Mouse (Mus musculus): ENCODE data around the gene Pianp. TPM values are rescaled to one million over a fixed set of nuclear protein-coding genes. Genes with fewer than 3 reads are reported as not detected.

The Pianp gene
- total and polyA plus RNA-seq, 3 experiments = not detected

DNA sequence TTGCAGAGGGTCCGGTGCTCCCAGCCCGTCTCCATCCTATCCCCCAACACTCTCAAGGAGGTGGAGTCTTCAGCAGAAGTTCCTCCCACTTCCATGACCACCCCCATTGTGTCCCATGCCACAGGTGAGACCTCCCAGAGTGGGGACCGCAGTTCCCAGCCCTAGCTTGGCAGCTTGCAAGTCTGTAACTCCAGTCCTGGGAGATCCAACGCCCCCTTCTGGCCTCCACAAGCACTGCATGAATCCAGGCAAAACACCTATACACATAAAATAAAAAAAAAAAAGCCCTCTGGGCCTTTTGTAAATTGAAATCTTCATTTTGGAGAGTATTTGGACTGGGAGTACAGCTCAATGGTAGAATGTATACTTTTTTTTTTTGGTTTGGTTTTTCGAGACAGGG is 54.7 kb downstream of the Pianp start:
- ATAC-seq (ENCODE audit: extremely low read depth, insufficient number of reproducible peaks, low FRiP score, poor library complexity, severe bottlenecking) (no peak), DNase-seq (ENCODE audit: low spot score) (no peak)
- H3K4me1 ChIP-seq (ENCODE audit: insufficient read depth, low read depth, low read length) = peaks cover 10% of the 10 kb centered on the region; the same call in 1 of the 2 replicates
- TF ChIP-seq CTCF (IDR thresholded peaks at IDR 0.05; ENCODE audit: low read depth, low read length) (peak; percentile 10; the same call in 1 of the 2 replicates), GATA1 (IDR thresholded peaks at IDR 0.05; ENCODE audit: borderline replicate concordance, low read length) (no peak), POLR2AphosphoS5 (IDR thresholded peaks at IDR 0.05; ENCODE audit: insufficient replicate concordance, low read depth, low read length) (no peak), TAL1 (conservative IDR thresholded peaks at IDR 0.05; ENCODE audit: low read depth, low read length) (no peak), GATA2 (IDR thresholded peaks at IDR 0.05; ENCODE audit: borderline replicate concordance, low read depth, low read length) (no peak)
- H3K9me3 ChIP-seq (replicated peaks) = no peaks in the 10 kb centered on the region
- H3K36me3 ChIP-seq (replicated peaks) = peaks cover 83% of the 10 kb centered on the region
- H3K27me3 ChIP-seq (ENCODE audit: insufficient read depth, low read length) = no peaks in the 10 kb centered on the region
- no peak overlapping the region for H3K4me3 ChIP-seq (ENCODE audit: low read depth, low read length)

Other genes starting within 250 kb of the Pianp start
Only the 20 nearest of the 29 such genes appear.
- gene Spsb2, start 188.0 kb upstream of the Pianp start, total RNA-seq (2014; fragmentation: Nextera tagmentation) = 1.9 TPM in 2 replicates
- gene Spsb2, start 188.0 kb upstream of the Pianp start, total RNA-seq (2017) = 6.9 and 9.4 TPM in 2 replicates
- 10.1 and 10.9 TPM in 2 replicates for gene Spsb2, start 188.0 kb upstream of the Pianp start, polyA plus RNA-seq (2012)
- 601 and 619 TPM in 2 replicates for gene Tpi1, start 182.4 kb upstream of the Pianp start, total RNA-seq (2014; fragmentation: Nextera tagmentation)
- 903 and 1,035 TPM in 2 replicates for gene Tpi1, start 182.4 kb upstream of the Pianp start, total RNA-seq (2017)
- 520 and 701 TPM in 2 replicates for gene Tpi1, start 182.4 kb upstream of the Pianp start, polyA plus RNA-seq (2012)
- gene Usp5, start 167.2 kb upstream of the Pianp start, total RNA-seq (2014; fragmentation: Nextera tagmentation) = 34.6 and 45.9 TPM in 2 replicates
- gene Usp5, start 167.2 kb upstream of the Pianp start, total RNA-seq (2017) = 67.0 and 76.8 TPM in 2 replicates
- 53.0 and 68.2 TPM in 2 replicates for gene Usp5, start 167.2 kb upstream of the Pianp start, polyA plus RNA-seq (2012)
- gene Cdca3, start 167.1 kb upstream of the Pianp start, total RNA-seq (2014; fragmentation: Nextera tagmentation) = 109 and 112 TPM in 2 replicates
- 137 and 150 TPM in 2 replicates for gene Cdca3, start 167.1 kb upstream of the Pianp start, total RNA-seq (2017)
- gene Cdca3, start 167.1 kb upstream of the Pianp start, polyA plus RNA-seq (2012) = 50.9 and 67.2 TPM in 2 replicates
- gene Gnb3, start 156.4 kb upstream of the Pianp start, total RNA-seq (2014; fragmentation: Nextera tagmentation) = 1.1 TPM in 1 of 2 replicates, not detected in the other
- not detected in 2 replicates for gene Gnb3, start 156.4 kb upstream of the Pianp start, total RNA-seq (2017)
- not detected in 2 replicates for gene Gnb3, start 156.4 kb upstream of the Pianp start, polyA plus RNA-seq (2012)
- not detected in 2 replicates for gene P3h3, start 138.9 kb upstream of the Pianp start, total RNA-seq (2014; fragmentation: Nextera tagmentation)
- 0.23 TPM in 1 of 2 replicates, not detected in the other for gene P3h3, start 138.9 kb upstream of the Pianp start, total RNA-seq (2017)
- not detected in 2 replicates for gene P3h3, start 138.9 kb upstream of the Pianp start, polyA plus RNA-seq (2012)
- not detected in 2 replicates for gene Gpr162, start 132.7 kb upstream of the Pianp start, total RNA-seq (2014; fragmentation: Nextera tagmentation)
- 0.22 and 0.41 TPM in 2 replicates for gene Gpr162, start 132.7 kb upstream of the Pianp start, total RNA-seq (2017)
- gene Gpr162, start 132.7 kb upstream of the Pianp start, polyA plus RNA-seq (2012) = not detected in 2 replicates
- not detected in 2 replicates for gene Cd4, start 108.5 kb upstream of the Pianp start, total RNA-seq (2014; fragmentation: Nextera tagmentation)
- 0.33 and 1.7 TPM in 2 replicates for gene Cd4, start 108.5 kb upstream of the Pianp start, total RNA-seq (2017)
- gene Cd4, start 108.5 kb upstream of the Pianp start, polyA plus RNA-seq (2012) = not detected in 2 replicates
- gene Lag3, start 85.0 kb upstream of the Pianp start, total RNA-seq (2014; fragmentation: Nextera tagmentation) = 0.68 TPM in 1 of 2 replicates, not detected in the other
- gene Lag3, start 85.0 kb upstream of the Pianp start, total RNA-seq (2017) = 0.12 TPM in 1 of 2 replicates, not detected in the other
- not detected in 2 replicates for gene Lag3, start 85.0 kb upstream of the Pianp start, polyA plus RNA-seq (2012)
- gene Ptms, start 76.6 kb upstream of the Pianp start, total RNA-seq (2014; fragmentation: Nextera tagmentation) = 5.6 and 6.3 TPM in 2 replicates
- 84.9 and 86.4 TPM in 2 replicates for gene Ptms, start 76.6 kb upstream of the Pianp start, total RNA-seq (2017)
- 34.1 and 43.1 TPM in 2 replicates for gene Ptms, start 76.6 kb upstream of the Pianp start, polyA plus RNA-seq (2012)
- 167 and 180 TPM in 2 replicates for gene Mlf2, start 65.3 kb upstream of the Pianp start, total RNA-seq (2014; fragmentation: Nextera tagmentation)
- 86.5 and 99.2 TPM in 2 replicates for gene Mlf2, start 65.3 kb upstream of the Pianp start, total RNA-seq (2017)
- 269 and 293 TPM in 2 replicates for gene Mlf2, start 65.3 kb upstream of the Pianp start, polyA plus RNA-seq (2012)
- gene Cops7a, start 31.2 kb upstream of the Pianp start, total RNA-seq (2014; fragmentation: Nextera tagmentation) = 123 and 194 TPM in 2 replicates
- 62.2 and 65.5 TPM in 2 replicates for gene Cops7a, start 31.2 kb upstream of the Pianp start, total RNA-seq (2017)
- 59.2 and 79.0 TPM in 2 replicates for gene Cops7a, start 31.2 kb upstream of the Pianp start, polyA plus RNA-seq (2012)
- 71.2 and 79.6 TPM in 2 replicates for gene Zfp384, start 12.5 kb downstream of the Pianp start, total RNA-seq (2014; fragmentation: Nextera tagmentation)
- 22.9 and 25.7 TPM in 2 replicates for gene Zfp384, start 12.5 kb downstream of the Pianp start, total RNA-seq (2017)
- 51.7 and 52.8 TPM in 2 replicates for gene Zfp384, start 12.5 kb downstream of the Pianp start, polyA plus RNA-seq (2012)
- gene Ing4, start 43.1 kb downstream of the Pianp start, total RNA-seq (2014; fragmentation: Nextera tagmentation) = 36.2 and 37.5 TPM in 2 replicates
- gene Ing4, start 43.1 kb downstream of the Pianp start, total RNA-seq (2017) = 99.6 and 118 TPM in 2 replicates
- gene Ing4, start 43.1 kb downstream of the Pianp start, polyA plus RNA-seq (2012) = 14.3 and 14.6 TPM in 2 replicates
- gene Acrbp, start 53.0 kb downstream of the Pianp start, total RNA-seq (2014; fragmentation: Nextera tagmentation) = 11.8 and 16.1 TPM in 2 replicates
- 4.7 and 8.1 TPM in 2 replicates for gene Acrbp, start 53.0 kb downstream of the Pianp start, total RNA-seq (2017)
- gene Acrbp, start 53.0 kb downstream of the Pianp start, polyA plus RNA-seq (2012) = 6.4 and 9.4 TPM in 2 replicates
- gene Lpar5, start 71.2 kb downstream of the Pianp start, total RNA-seq (2014; fragmentation: Nextera tagmentation) = 0.83 and 2.3 TPM in 2 replicates
- 2.4 and 2.6 TPM in 2 replicates for gene Lpar5, start 71.2 kb downstream of the Pianp start, total RNA-seq (2017)
- 0.83 and 1.4 TPM in 2 replicates for gene Lpar5, start 71.2 kb downstream of the Pianp start, polyA plus RNA-seq (2012)
- 235 and 241 TPM in 2 replicates for gene Chd4, start 99.3 kb downstream of the Pianp start, total RNA-seq (2014; fragmentation: Nextera tagmentation)
- gene Chd4, start 99.3 kb downstream of the Pianp start, total RNA-seq (2017) = 326 and 362 TPM in 2 replicates
- gene Chd4, start 99.3 kb downstream of the Pianp start, polyA plus RNA-seq (2012) = 188 and 219 TPM in 2 replicates
- gene Nop2, start 135.2 kb downstream of the Pianp start, total RNA-seq (2014; fragmentation: Nextera tagmentation) = 56.9 and 61.0 TPM in 2 replicates
- 87.7 and 89.2 TPM in 2 replicates for gene Nop2, start 135.2 kb downstream of the Pianp start, total RNA-seq (2017)
- 53.4 and 90.0 TPM in 2 replicates for gene Nop2, start 135.2 kb downstream of the Pianp start, polyA plus RNA-seq (2012)
- gene Iffo1, start 148.5 kb downstream of the Pianp start, total RNA-seq (2014; fragmentation: Nextera tagmentation) = 20.4 and 25.1 TPM in 2 replicates
- 12.3 and 14.5 TPM in 2 replicates for gene Iffo1, start 148.5 kb downstream of the Pianp start, total RNA-seq (2017)
- gene Iffo1, start 148.5 kb downstream of the Pianp start, polyA plus RNA-seq (2012) = 26.9 and 31.7 TPM in 2 replicates
- 10,890 and 12,360 TPM in 2 replicates for gene Gapdh, start 169.8 kb downstream of the Pianp start, total RNA-seq (2014; fragmentation: Nextera tagmentation)
- gene Gapdh, start 169.8 kb downstream of the Pianp start, total RNA-seq (2017) = 2,600 and 3,109 TPM in 2 replicates
- gene Gapdh, start 169.8 kb downstream of the Pianp start, polyA plus RNA-seq (2012) = 26,904 and 30,061 TPM in 2 replicates

All from G1E (cell line).